ENCODE assay signal across 9 mouse cellular contexts in the genomic region with DNA sequence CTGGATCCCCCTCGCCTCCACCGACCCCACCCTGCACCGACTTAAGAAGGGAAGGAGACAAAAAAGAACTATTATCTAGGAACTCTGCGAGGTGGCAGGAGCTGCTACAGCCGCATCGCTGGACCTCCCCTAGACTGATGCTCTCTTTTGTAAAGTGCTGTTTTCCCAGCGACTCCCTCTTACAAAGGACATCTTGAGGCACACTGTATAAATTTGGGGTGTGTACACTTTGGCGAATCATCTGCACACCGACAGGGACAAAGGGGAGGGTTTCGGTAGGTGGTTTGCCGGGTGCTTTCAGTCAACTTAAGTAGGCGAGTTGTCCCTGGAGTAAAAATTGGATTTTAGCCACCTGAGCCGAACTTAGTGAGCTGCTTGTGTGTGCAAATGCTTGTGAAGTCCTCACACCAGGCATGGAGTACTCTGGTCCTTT.
DNase-seq lines count a peak whose midpoint lies in the region; ATAC-seq and TF ChIP-seq lines count a peak whose summit lies in the region.
"Had no signal": no experiment of that assay in that cellular context is flagged by ENCODE, and none has a peak within 500 bp of the region (broad histone marks: within the 10 kb centered on the region; RNA-seq: fewer than 3 reads in every experiment).

No protein-coding gene starts in this region.

- H3K27me3 ChIP-seq in kidney, embryonic 15.5 days: no peaks in the 10 kb centered on the region
- H3K27me3 ChIP-seq in hindbrain, embryonic 11.5 days (ENCODE audit: control insufficient read depth, insufficient read depth, low read length): no peaks in the 10 kb centered on the region
- no peaks in the 10 kb centered on the region for H3K27me3 ChIP-seq in midbrain, embryonic 15.5 days (replicated peaks)

- 7% methylated on average over 13 of the region's 13 CpGs for whole genome bisulfite sequencing in kidney, embryonic 15.5 days
- WGBS in hindbrain, embryonic 11.5 days: 7% methylated on average over 13 of the region's 13 CpGs
- WGBS in midbrain, embryonic 15.5 days: 2% methylated on average over 13 of the region's 13 CpGs

- ATAC-seq in kidney, embryonic 15.5 days (replicated peaks; ENCODE audit: low FRiP score): peak; percentile 64
- peak; percentile 77 for ATAC-seq in hindbrain, embryonic 11.5 days (ENCODE audit: low FRiP score)
- peak; percentile 80 for ATAC-seq in midbrain, embryonic 15.5 days (replicated peaks)

- no peaks in the 10 kb centered on the region for H3K36me3 ChIP-seq in kidney, embryonic 15.5 days
- no peaks in the 10 kb centered on the region for H3K36me3 ChIP-seq in hindbrain, embryonic 11.5 days (ENCODE audit: control insufficient read depth, insufficient read depth, low read length)
- no peaks in the 10 kb centered on the region for H3K36me3 ChIP-seq in midbrain, embryonic 15.5 days (replicated peaks)

- H3K9ac ChIP-seq in kidney, embryonic 15.5 days: peak overlapping the region; percentile 35
- peak overlapping the region; percentile 52 for H3K9ac ChIP-seq in hindbrain, embryonic 11.5 days (ENCODE audit: low read depth, low read length)
- H3K9ac ChIP-seq in midbrain, embryonic 15.5 days: peak overlapping the region; percentile 50

- H3K4me1 ChIP-seq in kidney, embryonic 15.5 days: peaks cover 17% of the 10 kb centered on the region
- H3K4me1 ChIP-seq in cortical plate, adult 2 months (ENCODE audit: control insufficient read depth, insufficient read depth, low read length): no peaks in the 10 kb centered on the region
- H3K4me1 ChIP-seq in hindbrain, embryonic 11.5 days (replicated peaks; ENCODE audit: control insufficient read depth, insufficient read depth, low read length): peaks cover 4% of the 10 kb centered on the region
- H3K4me1 ChIP-seq in midbrain, embryonic 15.5 days: peaks cover 13% of the 10 kb centered on the region

- no peak for TF ChIP-seq POLR2A in cortical plate, adult 2 months (IDR thresholded peaks at IDR 0.05; ENCODE audit: extremely low read depth, insufficient read depth, low read length)

- H3K4me3 ChIP-seq in kidney, embryonic 15.5 days (replicated peaks): peak overlapping the region; percentile 41
- H3K4me3 ChIP-seq in cortical plate, adult 2 months (ENCODE audit: insufficient read depth, low read length): peak overlapping the region; percentile 22; the same call in 1 of the 2 replicates
- H3K4me3 ChIP-seq in hindbrain, embryonic 11.5 days (ENCODE audit: low read depth, low read length): peak overlapping the region; percentile 18
- H3K4me3 ChIP-seq in midbrain, embryonic 15.5 days: peak overlapping the region; percentile 37

- peak overlapping the region; percentile 76 for H3K4me2 ChIP-seq in kidney, embryonic 15.5 days
- peak overlapping the region; percentile 44 for H3K4me2 ChIP-seq in hindbrain, embryonic 11.5 days (replicated peaks; ENCODE audit: low read depth, low read length)
- peak overlapping the region; percentile 57 for H3K4me2 ChIP-seq in midbrain, embryonic 15.5 days

- H3K27ac ChIP-seq in kidney, embryonic 15.5 days: peak overlapping the region; percentile 86
- H3K27ac ChIP-seq in cortical plate, adult 2 months (ENCODE audit: insufficient read depth, low read length): no peak overlapping the region
- H3K27ac ChIP-seq in hindbrain, embryonic 11.5 days (ENCODE audit: low read depth, low read length): peak overlapping the region; percentile 98
- peak overlapping the region; percentile 92 for H3K27ac ChIP-seq in midbrain, embryonic 15.5 days

- DNase-seq in kidney, adult 8-10 months: no peak
- DNase-seq in hindbrain, embryonic 11.5 days (ENCODE audit: low spot score): no peak
- DNase-seq in frontal cortex, postnatal 25 days (ENCODE audit: low spot score in 2 of 2): no peak
- DNase-seq in cerebellum, adult 8-10 months: no peak
- no peak for DNase-seq in thymus, postnatal 10 days (ENCODE audit: low spot score in 2 of 2)
- DNase-seq: lung, postnatal 4 days had no signal

- H3K9me3 ChIP-seq in kidney, embryonic 15.5 days (replicated peaks): peaks cover 3% of the 10 kb centered on the region; the same call in 1 of the 2 replicates
- H3K9me3 ChIP-seq in hindbrain, embryonic 11.5 days (ENCODE audit: control insufficient read depth, low read length): no peaks in the 10 kb centered on the region
- no peaks in the 10 kb centered on the region; the same call in 1 of the 2 replicates for H3K9me3 ChIP-seq in midbrain, embryonic 15.5 days

- TF ChIP-seq CTCF in cortical plate, adult 2 months (IDR thresholded peaks at IDR 0.05; ENCODE audit: extremely low read depth, insufficient read depth, low read length): no peak
